Mouse (Mus musculus) liver (tissue): ENCODE data around the gene Phactr3.

Experiments used
- DNase-seq: peaks from one replicate; pipeline ENCODE4 v3.0.0-alpha.2; 2020; ENCODE audit warnings: mixed read lengths

The Phactr3 gene

GRCm38 (mm10) chr2:178196038-178196437 is 77.3 kb downstream of the Phactr3 start:
- DNase-seq = no peak

GRCm38 (mm10) chr2:178197542-178197941 is 78.8 kb downstream of the Phactr3 start:
- peak; percentile 36 for DNase-seq

GRCm38 (mm10) chr2:178204455-178204854 is 85.7 kb downstream of the Phactr3 start:
- no peak for DNase-seq

- DNase-seq = no peak
Measured at GRCm38 (mm10) chr2:178208186-178208600, 89.4 kb downstream of the Phactr3 start.

- no peak for DNase-seq
Measured at GRCm38 (mm10) chr2:178213826-178214225, 95.1 kb downstream of the Phactr3 start.

GRCm38 (mm10) chr2:178214531-178214930 is 95.8 kb downstream of the Phactr3 start:
- no peak for DNase-seq

- DNase-seq = no peak
Measured at GRCm38 (mm10) chr2:178218461-178218860, 99.7 kb downstream of the Phactr3 start.

GRCm38 (mm10) chr2:178219454-178220147 is 100.8 kb downstream of the Phactr3 start:
- DNase-seq = no peak

GRCm38 (mm10) chr2:178220148-178220717 is 101.5 kb downstream of the Phactr3 start:
- no peak for DNase-seq

- DNase-seq = no peak
Measured at GRCm38 (mm10) chr2:178221003-178221402, 102.2 kb downstream of the Phactr3 start.

GRCm38 (mm10) chr2:178229231-178229630 is 110.5 kb downstream of the Phactr3 start:
- DNase-seq = no peak

GRCm38 (mm10) chr2:178233487-178233886 is 114.7 kb downstream of the Phactr3 start:
- no peak for DNase-seq

- DNase-seq = no peak
Measured at GRCm38 (mm10) chr2:178237056-178237455, 118.3 kb downstream of the Phactr3 start.

GRCm38 (mm10) chr2:178238503-178238902 is 119.7 kb downstream of the Phactr3 start:
- no peak for DNase-seq

- no peak for DNase-seq
Measured at GRCm38 (mm10) chr2:178240886-178241285, 122.1 kb downstream of the Phactr3 start.

- DNase-seq = no peak
Measured at GRCm38 (mm10) chr2:178241374-178241773, 122.6 kb downstream of the Phactr3 start.

GRCm38 (mm10) chr2:178242996-178243395 is 124.2 kb downstream of the Phactr3 start:
- no peak for DNase-seq

GRCm38 (mm10) chr2:178244866-178245265 is 126.1 kb downstream of the Phactr3 start:
- DNase-seq = no peak

- no peak for DNase-seq
Measured at GRCm38 (mm10) chr2:178245841-178246240, 127.1 kb downstream of the Phactr3 start.

GRCm38 (mm10) chr2:178246767-178247166 is 128.0 kb downstream of the Phactr3 start:
- no peak for DNase-seq

- DNase-seq = no peak
Measured at GRCm38 (mm10) chr2:178247274-178247673, 128.5 kb downstream of the Phactr3 start.

GRCm38 (mm10) chr2:178257117-178257825 is 138.5 kb downstream of the Phactr3 start:
- DNase-seq = peak; percentile 8

- DNase-seq = no peak
Measured at GRCm38 (mm10) chr2:178257986-178258555, 139.3 kb downstream of the Phactr3 start.

GRCm38 (mm10) chr2:178263055-178263454 is 144.3 kb downstream of the Phactr3 start:
- no peak for DNase-seq
